ENCODE assay signal across 14 mouse cellular contexts in the genomic region with DNA sequence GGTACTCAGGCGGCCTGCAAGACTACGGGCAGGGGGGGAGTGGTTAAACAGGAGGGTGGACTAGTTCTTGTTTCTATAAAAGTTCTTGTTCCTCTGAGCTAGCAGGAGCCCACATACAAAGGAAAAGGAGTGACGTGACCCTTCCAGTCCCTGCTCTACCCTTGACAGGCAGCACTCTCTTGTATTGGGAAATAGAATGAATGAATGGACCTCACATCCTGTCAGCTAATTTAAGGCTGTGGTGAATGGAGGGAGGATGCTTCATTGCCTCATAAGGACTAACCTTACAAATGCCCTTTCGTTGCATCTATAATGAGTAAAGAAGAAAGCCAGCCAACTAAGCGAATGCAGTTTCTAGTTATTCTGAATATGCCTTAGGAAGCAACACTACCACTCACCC. TPM values are rescaled to one million over a fixed set of nuclear protein-coding genes. Genes with fewer than 3 reads are reported as not detected.
DNase-seq lines count a peak whose midpoint lies in the region; ATAC-seq and TF ChIP-seq lines count a peak whose summit lies in the region.
"Had no signal": no experiment of that assay in that cellular context is flagged by ENCODE, and none has a peak within 500 bp of the region (broad histone marks: within the 10 kb centered on the region; RNA-seq: fewer than 3 reads in every experiment).

No protein-coding gene starts in this region.

- peak overlapping the region; percentile 58 for H3K27ac ChIP-seq in hindbrain, postnatal 0 days
- no peak overlapping the region for H3K27ac ChIP-seq in hindbrain, embryonic 10.5 days
- peak overlapping the region; percentile 61 for H3K27ac ChIP-seq in bone marrow macrophage, adult 2 months (ENCODE audit: insufficient read depth, low read depth, low read length)
- H3K27ac ChIP-seq: liver, embryonic 13.5 days; stomach, embryonic 15.5 days had no signal

- TF ChIP-seq CTCF in hindbrain, postnatal 0 days (IDR thresholded peaks at IDR 0.05; ENCODE audit: low read depth), result no peak
- TF ChIP-seq CTCF in bone marrow macrophage, adult 2 months (IDR thresholded peaks at IDR 0.05; ENCODE audit: low read depth, low read length), result no peak

- H3K9ac ChIP-seq in hindbrain, postnatal 0 days (replicated peaks; ENCODE audit: low read length), result no peak overlapping the region
- H3K9ac ChIP-seq: liver, embryonic 13.5 days; stomach, embryonic 15.5 days had no signal

- no peak for ATAC-seq in hindbrain, postnatal 0 days
- ATAC-seq in megakaryocyte, adult 5-6 weeks (ENCODE audit: poor library complexity, severe bottlenecking), result peak; percentile 73

- DNase-seq in hindbrain, postnatal 0 days (ENCODE audit: low spot score), result no peak
- no peak for DNase-seq in hindbrain, embryonic 10.5 days (ENCODE audit: low spot score)
- peak; percentile 89 for DNase-seq in 416B (ENCODE audit: low read depth)
- no peak for DNase-seq in right cerebral cortex, postnatal 36 days (ENCODE audit: low spot score in 2 of 2)
- DNase-seq in urinary bladder, postnatal 10 days (ENCODE audit: low spot score), result no peak
- DNase-seq: cerebellum, adult 8-10 months; heart, postnatal 4 days; kidney, postnatal 14 days; liver, embryonic 13.5 days; right cerebral cortex, postnatal 4 days; thymus, postnatal 4 days had no signal

- H3K4me1 ChIP-seq in hindbrain, postnatal 0 days (ENCODE audit: insufficient read depth, low read length), result no peaks in the 10 kb centered on the region
- H3K4me1 ChIP-seq in hindbrain, embryonic 10.5 days (replicated peaks), result 0 out of 2 replicates have a peak, but pooled peaks cover 2% of the 10 kb centered on the region
- peaks cover 37% of the 10 kb centered on the region for H3K4me1 ChIP-seq in bone marrow macrophage, adult 2 months (ENCODE audit: control insufficient read depth, insufficient read depth, low read length)
- H3K4me1 ChIP-seq: stomach, embryonic 15.5 days had no signal

- H3K4me2 ChIP-seq in hindbrain, postnatal 0 days (ENCODE audit: low read depth, low read length), result no peak overlapping the region
- H3K4me2 ChIP-seq: liver, embryonic 13.5 days; stomach, embryonic 15.5 days had no signal

- TF ChIP-seq POLR2A in bone marrow macrophage, adult 2 months (IDR thresholded peaks at IDR 0.05; ENCODE audit: borderline replicate concordance, low read depth, low read length), result no peak

- 56% methylated on average over 5 of the region's 5 CpGs for WGBS in hindbrain, postnatal 0 days
- WGBS in hindbrain, embryonic 10.5 days, result 64% methylated on average over 5 of the region's 5 CpGs

- H3K9me3 ChIP-seq in hindbrain, postnatal 0 days (ENCODE audit: low read length), result no peaks in the 10 kb centered on the region
- no peaks in the 10 kb centered on the region for H3K9me3 ChIP-seq in hindbrain, embryonic 10.5 days
- H3K9me3 ChIP-seq: liver, embryonic 13.5 days; stomach, embryonic 15.5 days had no signal

- H3K4me3 ChIP-seq in hindbrain, postnatal 0 days (ENCODE audit: low read length), result no peak overlapping the region
- no peak overlapping the region for H3K4me3 ChIP-seq in hindbrain, embryonic 10.5 days
- H3K4me3 ChIP-seq in bone marrow macrophage, adult 2 months (ENCODE audit: insufficient read depth, low read length), result no peak overlapping the region
- H3K4me3 ChIP-seq: liver, embryonic 13.5 days; stomach, embryonic 15.5 days had no signal

- no peaks in the 10 kb centered on the region for H3K27me3 ChIP-seq in hindbrain, postnatal 0 days (ENCODE audit: insufficient read depth, low read length)
- no peaks in the 10 kb centered on the region for H3K27me3 ChIP-seq in hindbrain, embryonic 10.5 days (ENCODE audit: insufficient read depth, poor library complexity, severe bottlenecking)
- H3K27me3 ChIP-seq: liver, embryonic 13.5 days; stomach, embryonic 15.5 days had no signal

- no peaks in the 10 kb centered on the region; the same call in 1 of the 2 replicates for H3K36me3 ChIP-seq in hindbrain, postnatal 0 days (ENCODE audit: insufficient read depth, low read length)
- no peaks in the 10 kb centered on the region for H3K36me3 ChIP-seq in hindbrain, embryonic 10.5 days
- H3K36me3 ChIP-seq: stomach, embryonic 15.5 days had no signal

RNA-seq across cellular contexts. Expression of gene Slc24a1, which starts 25.6 kb away (rescaled TPM):
- total RNA-seq in hindbrain, postnatal 0 days (2014; rRNA removed), result 0.31 TPM in 1 of 2 replicates, not detected in the other
- polyA plus RNA-seq in hindbrain, postnatal 0 days (2015; fragmentation: Nextera tagmentation; extraction: Ambion mirVana), result 0.03 and 0.06 TPM in 2 replicates
- polyA plus RNA-seq in hindbrain, embryonic 10.5 days (2016; fragmentation: Nextera tagmentation; extraction: Ambion mirVana), result 0.05 TPM in 1 of 2 replicates, not detected in the other
- polyA plus RNA-seq in bone marrow macrophage, adult 2 months (2012; ENCODE audit: insufficient read depth, insufficient read length, missing spikeins), result not detected in 2 replicates
- not detected in 2 replicates for total RNA-seq in megakaryocyte, adult 5-6 weeks (2015)
- not detected in 2 replicates for total RNA-seq in megakaryocyte, adult 5-6 weeks (2017)

RNA-seq across cellular contexts. Expression of gene Ints14, which starts 34.9 kb away (rescaled TPM):
- total RNA-seq in hindbrain, postnatal 0 days (2014; rRNA removed), result 28.8 and 30.6 TPM in 2 replicates
- polyA plus RNA-seq in hindbrain, postnatal 0 days (2015; fragmentation: Nextera tagmentation; extraction: Ambion mirVana), result 30.0 and 30.4 TPM in 2 replicates
- polyA plus RNA-seq in hindbrain, embryonic 10.5 days (2016; fragmentation: Nextera tagmentation; extraction: Ambion mirVana), result 64.9 and 70.4 TPM in 2 replicates
- polyA plus RNA-seq in bone marrow macrophage, adult 2 months (2012; ENCODE audit: insufficient read depth, insufficient read length, missing spikeins), result 21.4 and 21.6 TPM in 2 replicates
- total RNA-seq in megakaryocyte, adult 5-6 weeks (2015), result 21.5 and 25.4 TPM in 2 replicates
- total RNA-seq in megakaryocyte, adult 5-6 weeks (2017), result 20.7 and 24.0 TPM in 2 replicates
